Mouse (Mus musculus): Measurements from ENCODE around the gene Samd8. TPM values are rescaled to one million over a fixed set of nuclear protein-coding genes. Genes with fewer than 3 reads are reported as not detected.

Samd8 gene
- total RNA-seq, 2 experiments from 2014 or later, result 30.7 to 33.5 TPM

- no peak for DNase-seq
Observed at GRCm38 (mm10) chr14:21745149-21745548, 5.2 kb upstream of the Samd8 start.

GRCm38 (mm10) chr14:21746251-21746650, 4.1 kb upstream of the Samd8 start:
- no peak for DNase-seq

- no peak for DNase-seq
Observed at GRCm38 (mm10) chr14:21746846-21747245, 3.5 kb upstream of the Samd8 start.

- no peak for DNase-seq
Observed at GRCm38 (mm10) chr14:21747436-21748141, 2.7 kb upstream of the Samd8 start.

GRCm38 (mm10) chr14:21748142-21748870, 2.0 kb upstream of the Samd8 start:
- peak; percentile 38 to 84 for DNase-seq

GRCm38 (mm10) chr14:21750881-21751542, 681 bp downstream of the Samd8 start, which contains the start of gene Dusp13:
TSS of gene Dusp13 (minus strand) at chr14:21751181.
- peak; percentile 73 to 78 for DNase-seq

- no peak for DNase-seq
Observed at GRCm38 (mm10) chr14:21752411-21752810, 2.1 kb downstream of the Samd8 start.

GRCm38 (mm10) chr14:21753367-21753766, 3.0 kb downstream of the Samd8 start:
- no peak for DNase-seq

- no peak for DNase-seq
Observed at GRCm38 (mm10) chr14:21761560-21761959, 11.2 kb downstream of the Samd8 start.

GRCm38 (mm10) chr14:21763736-21764135, 13.4 kb downstream of the Samd8 start:
- DNase-seq, result no peak

GRCm38 (mm10) chr14:21764646-21765045, 14.3 kb downstream of the Samd8 start:
- DNase-seq, result no peak

GRCm38 (mm10) chr14:21765754-21766397, 15.5 kb downstream of the Samd8 start:
- DNase-seq, result no peak

- no peak for DNase-seq
Observed at GRCm38 (mm10) chr14:21766398-21766958, 16.1 kb downstream of the Samd8 start.

- peak in 1 of 2 experiments; percentile 22 for DNase-seq
Observed at GRCm38 (mm10) chr14:21772506-21773281, 22.4 kb downstream of the Samd8 start.

GRCm38 (mm10) chr14:21773946-21774345, 23.6 kb downstream of the Samd8 start:
- no peak for DNase-seq

- DNase-seq, result no peak
Observed at GRCm38 (mm10) chr14:21776201-21776600, 25.9 kb downstream of the Samd8 start.

- DNase-seq, result no peak
Observed at GRCm38 (mm10) chr14:21786500-21786899, 36.2 kb downstream of the Samd8 start.

- no peak for DNase-seq
Observed at GRCm38 (mm10) chr14:21787374-21787773, 37.0 kb downstream of the Samd8 start.

GRCm38 (mm10) chr14:21788121-21788520, 37.8 kb downstream of the Samd8 start:
- no peak for DNase-seq

- DNase-seq, result no peak
Observed at GRCm38 (mm10) chr14:21790585-21791251, 40.4 kb downstream of the Samd8 start.

GRCm38 (mm10) chr14:21791722-21792121, 41.4 kb downstream of the Samd8 start:
- no peak for DNase-seq

Data from heart, adult 18-20 months (tissue).